Mouse (Mus musculus): ENCODE measurements at regions not wholly inside any gene's neighbourhood (a gene's known extent, or its start where the extent isn't known, plus 50 kb on each side); places are given as distances from the start of the nearest gene placed in this dataset.
"Not testable (repeated sequence)": the region's sequence is repeated elsewhere in the genome, so short reads cannot be mapped to it uniquely, and the experiment has no call there.

GRCm38 (mm10) chr14:53390307-53390706 is 863.6 kb downstream of the Dad1 start:
- not testable (repeated sequence) for H3K4me1 ChIP-seq (ENCODE audit: control insufficient read depth in 2 of 2, insufficient read depth in 2 of 2, low read length in 2 of 2, poor library complexity in 1 of 2); H3K9ac ChIP-seq (ENCODE audit: insufficient read depth, low read depth, low read length, poor library complexity, severe bottlenecking); H3K4me3 ChIP-seq (ENCODE audit: insufficient read depth in 1 of 2, low read depth in 1 of 2, low read length in 2 of 2, poor library complexity in 1 of 2, severe bottlenecking in 1 of 2); H3K36me3 ChIP-seq (ENCODE audit: control insufficient read depth, insufficient read depth, low read length, poor library complexity, severe bottlenecking); H3K27ac ChIP-seq (ENCODE audit: insufficient read depth, low read depth, low read length, poor library complexity, severe bottlenecking); H3K9me3 ChIP-seq (ENCODE audit: control insufficient read depth, insufficient read depth, low read depth, low read length); DNase-seq (ENCODE audit: low read depth, low spot score)
- in situ Hi-C loops (cut with MboI; ENCODE audit: low sequenced_read_pairs in 2 of 2, unreplicated experiment in 2 of 2): loop anchor here in 1 of 2 experiments (25.0 kb wide), 1 partner anchor 703 kb away; no protein-coding TSS in a partner anchor

DNA sequence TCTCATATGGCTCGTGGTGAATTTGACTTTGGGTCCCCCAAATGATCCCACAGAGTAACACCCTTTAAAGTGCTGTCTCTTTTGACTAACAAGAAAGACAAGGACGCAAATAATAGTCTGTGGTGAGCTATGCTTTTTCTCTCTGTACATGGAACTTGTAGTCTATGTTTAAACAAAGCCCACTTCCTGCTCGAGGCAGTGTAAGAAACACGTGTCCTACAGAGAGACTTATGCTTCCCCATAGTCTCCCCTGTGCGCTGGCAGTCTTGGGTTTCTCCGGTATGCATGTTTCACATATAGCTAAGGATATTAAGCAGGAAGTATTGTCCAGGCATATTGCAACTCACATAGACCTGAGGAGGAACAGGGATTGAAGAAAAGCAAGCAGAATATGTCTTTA is 879.0 kb upstream of the Olfr1507 start:
- H3K4me1 ChIP-seq (ENCODE audit: control insufficient read depth in 2 of 2, insufficient read depth in 2 of 2, low read length in 2 of 2, poor library complexity in 1 of 2); H3K9ac ChIP-seq (ENCODE audit: insufficient read depth, low read depth, low read length, poor library complexity, severe bottlenecking); DNase-seq (ENCODE audit: low read depth, low spot score); in situ Hi-C loops (cut with MboI; ENCODE audit: low sequenced_read_pairs in 2 of 2, unreplicated experiment in 2 of 2); H3K4me3 ChIP-seq (ENCODE audit: insufficient read depth in 1 of 2, low read depth in 1 of 2, low read length in 2 of 2, poor library complexity in 1 of 2, severe bottlenecking in 1 of 2); H3K27ac ChIP-seq (ENCODE audit: insufficient read depth, low read depth, low read length, poor library complexity, severe bottlenecking); H3K36me3 ChIP-seq (ENCODE audit: control insufficient read depth, insufficient read depth, low read length, poor library complexity, severe bottlenecking); H3K9me3 ChIP-seq (ENCODE audit: control insufficient read depth, insufficient read depth, low read depth, low read length): not testable (repeated sequence)

- H3K4me1 ChIP-seq (ENCODE audit: control insufficient read depth in 2 of 2, insufficient read depth in 2 of 2, low read length in 2 of 2, poor library complexity in 1 of 2); H3K36me3 ChIP-seq (ENCODE audit: control insufficient read depth, insufficient read depth, low read length, poor library complexity, severe bottlenecking); H3K9me3 ChIP-seq (ENCODE audit: control insufficient read depth, insufficient read depth, low read depth, low read length); H3K4me3 ChIP-seq (ENCODE audit: insufficient read depth in 1 of 2, low read depth in 1 of 2, low read length in 2 of 2, poor library complexity in 1 of 2, severe bottlenecking in 1 of 2); in situ Hi-C loops (cut with MboI; ENCODE audit: low sequenced_read_pairs in 2 of 2, unreplicated experiment in 2 of 2); DNase-seq (ENCODE audit: low read depth, low spot score); H3K27ac ChIP-seq (ENCODE audit: insufficient read depth, low read depth, low read length, poor library complexity, severe bottlenecking); H3K9ac ChIP-seq (ENCODE audit: insufficient read depth, low read depth, low read length, poor library complexity, severe bottlenecking): not testable (repeated sequence)
Observed at GRCm38 (mm10) chr14:53373777-53374468, 878.4 kb upstream of the Olfr1507 start.

DNA sequence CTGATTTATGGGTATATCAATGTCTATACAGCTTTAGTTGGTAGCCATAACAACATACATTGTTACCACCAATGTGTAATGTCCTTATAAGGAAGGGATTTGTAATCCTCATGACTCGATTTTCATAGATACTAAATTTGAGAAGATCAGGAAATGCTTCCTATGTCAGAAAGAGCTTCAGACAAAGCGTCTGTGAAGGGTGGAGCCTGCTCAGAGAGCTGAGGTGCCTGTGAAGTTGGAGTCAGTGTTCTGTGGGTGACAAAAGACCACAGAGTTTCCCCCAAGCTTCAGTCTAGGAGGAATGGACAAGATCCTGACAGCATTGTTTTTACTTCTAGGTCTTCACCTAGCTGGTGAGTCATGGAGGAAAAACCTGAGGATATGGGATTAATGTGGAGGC is 874.2 kb upstream of the Olfr1507 start:
- TF ChIP-seq ZC3H11A (IDR thresholded peaks at IDR 0.05; ENCODE audit: borderline replicate concordance, low read depth, low read length) (no peak), CHD2 (IDR thresholded peaks at IDR 0.05; ENCODE audit: low read depth, low read length) (no peak), HCFC1 (IDR thresholded peaks at IDR 0.05; ENCODE audit: borderline replicate concordance, insufficient read depth, low read length) (no peak), MAFK (IDR thresholded peaks at IDR 0.05; ENCODE audit: insufficient read depth, low read depth, low read length) (no peak), ZNF384 (IDR thresholded peaks at IDR 0.05; ENCODE audit: low read depth, low read length) (no peak)
- Histone ChIP-seq H3K9me3 (ENCODE audit: control insufficient read depth, insufficient read depth, low read depth, low read length) (no peaks in the 10 kb centered on the region), H3K4me1 (ENCODE audit: control insufficient read depth in 2 of 2, insufficient read depth in 2 of 2, low read length in 2 of 2, poor library complexity in 1 of 2) (no peaks in the 10 kb centered on the region), H3K4me3 (ENCODE audit: insufficient read depth in 1 of 2, low read depth in 1 of 2, low read length in 2 of 2, poor library complexity in 1 of 2, severe bottlenecking in 1 of 2) (no peak overlapping the region), H3K27ac (ENCODE audit: insufficient read depth, low read depth, low read length, poor library complexity, severe bottlenecking) (no peak overlapping the region), H3K36me3 (ENCODE audit: control insufficient read depth, insufficient read depth, low read length, poor library complexity, severe bottlenecking) (no peaks in the 10 kb centered on the region), H3K9ac (ENCODE audit: insufficient read depth, low read depth, low read length, poor library complexity, severe bottlenecking) (no peak overlapping the region)
- in situ Hi-C loops (cut with MboI; ENCODE audit: low sequenced_read_pairs in 2 of 2, unreplicated experiment in 2 of 2): no loop called here
- DNase-seq (ENCODE audit: low read depth, low spot score): no peak

GRCm38 (mm10) chr14:53367420-53367819 is 871.9 kb upstream of the Olfr1507 start:
- H3K4me1 ChIP-seq (ENCODE audit: control insufficient read depth in 2 of 2, insufficient read depth in 2 of 2, low read length in 2 of 2, poor library complexity in 1 of 2); in situ Hi-C loops (cut with MboI; ENCODE audit: low sequenced_read_pairs in 2 of 2, unreplicated experiment in 2 of 2): not testable (repeated sequence)

GRCm38 (mm10) chr14:53363995-53364394 is 868.4 kb upstream of the Olfr1507 start:
- H3K9ac ChIP-seq (ENCODE audit: insufficient read depth, low read depth, low read length, poor library complexity, severe bottlenecking); H3K36me3 ChIP-seq (ENCODE audit: control insufficient read depth, insufficient read depth, low read length, poor library complexity, severe bottlenecking); H3K9me3 ChIP-seq (ENCODE audit: control insufficient read depth, insufficient read depth, low read depth, low read length); DNase-seq (ENCODE audit: low read depth, low spot score); H3K4me1 ChIP-seq (ENCODE audit: control insufficient read depth in 2 of 2, insufficient read depth in 2 of 2, low read length in 2 of 2, poor library complexity in 1 of 2); H3K4me3 ChIP-seq (ENCODE audit: insufficient read depth in 1 of 2, low read depth in 1 of 2, low read length in 2 of 2, poor library complexity in 1 of 2, severe bottlenecking in 1 of 2); H3K27ac ChIP-seq (ENCODE audit: insufficient read depth, low read depth, low read length, poor library complexity, severe bottlenecking); in situ Hi-C loops (cut with MboI; ENCODE audit: low sequenced_read_pairs in 2 of 2, unreplicated experiment in 2 of 2): not testable (repeated sequence)

More at GRCm38 (mm10) chr14:53367420-53367819, 871.9 kb upstream of the Olfr1507 start:
- not testable (repeated sequence) for H3K27ac ChIP-seq (ENCODE audit: insufficient read depth, low read depth, low read length, poor library complexity, severe bottlenecking); H3K9me3 ChIP-seq (ENCODE audit: control insufficient read depth, insufficient read depth, low read depth, low read length); H3K9ac ChIP-seq (ENCODE audit: insufficient read depth, low read depth, low read length, poor library complexity, severe bottlenecking); DNase-seq (ENCODE audit: low read depth, low spot score); H3K4me3 ChIP-seq (ENCODE audit: insufficient read depth in 1 of 2, low read depth in 1 of 2, low read length in 2 of 2, poor library complexity in 1 of 2, severe bottlenecking in 1 of 2); H3K36me3 ChIP-seq (ENCODE audit: control insufficient read depth, insufficient read depth, low read length, poor library complexity, severe bottlenecking)

DNA sequence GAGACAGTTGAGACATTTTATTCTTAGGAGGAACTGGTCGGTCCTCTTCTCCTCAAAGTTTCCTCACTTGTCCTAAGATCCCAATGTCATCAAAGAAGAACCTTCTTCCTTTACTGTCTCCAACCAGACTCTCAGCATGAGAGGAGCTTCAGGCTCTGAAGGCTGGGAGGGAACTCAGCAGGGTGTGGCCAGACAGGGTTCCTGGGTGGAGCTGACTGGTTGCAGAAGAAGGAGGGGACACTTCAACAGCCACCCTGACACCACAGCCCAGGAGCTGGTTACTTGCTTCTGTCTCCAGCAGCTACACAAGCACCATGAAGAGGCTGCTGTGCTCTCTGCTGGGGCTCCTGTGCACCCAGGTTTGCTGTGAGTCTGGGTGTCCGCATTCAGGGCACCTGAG is 866.5 kb upstream of the Olfr1507 start:
- H3K9ac ChIP-seq (ENCODE audit: insufficient read depth, low read depth, low read length, poor library complexity, severe bottlenecking); DNase-seq (ENCODE audit: low read depth, low spot score); H3K36me3 ChIP-seq (ENCODE audit: control insufficient read depth, insufficient read depth, low read length, poor library complexity, severe bottlenecking); H3K27ac ChIP-seq (ENCODE audit: insufficient read depth, low read depth, low read length, poor library complexity, severe bottlenecking); H3K9me3 ChIP-seq (ENCODE audit: control insufficient read depth, insufficient read depth, low read depth, low read length); in situ Hi-C loops (cut with MboI; ENCODE audit: low sequenced_read_pairs in 2 of 2, unreplicated experiment in 2 of 2); H3K4me3 ChIP-seq (ENCODE audit: insufficient read depth in 1 of 2, low read depth in 1 of 2, low read length in 2 of 2, poor library complexity in 1 of 2, severe bottlenecking in 1 of 2); H3K4me1 ChIP-seq (ENCODE audit: control insufficient read depth in 2 of 2, insufficient read depth in 2 of 2, low read length in 2 of 2, poor library complexity in 1 of 2): not testable (repeated sequence)

DNA sequence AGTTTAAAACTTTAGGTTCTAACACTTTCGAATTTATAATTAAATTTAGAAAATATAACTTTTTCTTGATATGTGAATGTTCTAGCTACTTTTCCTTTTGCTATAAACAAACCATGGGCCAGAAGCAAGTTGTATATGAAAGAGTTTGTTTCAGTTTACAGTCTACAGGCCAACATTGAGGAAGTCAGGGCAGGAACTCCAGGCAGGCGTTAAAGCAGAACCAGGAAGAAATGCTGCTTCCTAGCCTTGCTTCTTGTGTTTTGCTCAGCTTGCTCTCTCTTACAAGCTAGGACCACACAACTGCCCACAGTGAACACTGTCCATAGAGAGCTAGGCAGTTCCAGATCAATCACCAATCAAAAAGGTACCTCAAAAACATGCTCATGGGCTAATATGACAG is 861.9 kb upstream of the Olfr1507 start:
- H3K36me3 ChIP-seq (ENCODE audit: control insufficient read depth, insufficient read depth, low read length, poor library complexity, severe bottlenecking); H3K4me1 ChIP-seq (ENCODE audit: control insufficient read depth in 2 of 2, insufficient read depth in 2 of 2, low read length in 2 of 2, poor library complexity in 1 of 2); H3K4me3 ChIP-seq (ENCODE audit: insufficient read depth in 1 of 2, low read depth in 1 of 2, low read length in 2 of 2, poor library complexity in 1 of 2, severe bottlenecking in 1 of 2); in situ Hi-C loops (cut with MboI; ENCODE audit: low sequenced_read_pairs in 2 of 2, unreplicated experiment in 2 of 2); H3K9ac ChIP-seq (ENCODE audit: insufficient read depth, low read depth, low read length, poor library complexity, severe bottlenecking); DNase-seq (ENCODE audit: low read depth, low spot score); H3K27ac ChIP-seq (ENCODE audit: insufficient read depth, low read depth, low read length, poor library complexity, severe bottlenecking); H3K9me3 ChIP-seq (ENCODE audit: control insufficient read depth, insufficient read depth, low read depth, low read length): not testable (repeated sequence)

Measured in ES-E14 (cell line).